Mouse (Mus musculus) heart, adult 9 months (tissue): ENCODE results near the gene Grk2.

Experiments
- DNase-seq, 2 experiments: peaks; one replicate each; pipeline ENCODE4 v3.0.0; 2022; ENCODE audit warnings: low spot score in 2 of 2

Gene Grk2

DNA sequence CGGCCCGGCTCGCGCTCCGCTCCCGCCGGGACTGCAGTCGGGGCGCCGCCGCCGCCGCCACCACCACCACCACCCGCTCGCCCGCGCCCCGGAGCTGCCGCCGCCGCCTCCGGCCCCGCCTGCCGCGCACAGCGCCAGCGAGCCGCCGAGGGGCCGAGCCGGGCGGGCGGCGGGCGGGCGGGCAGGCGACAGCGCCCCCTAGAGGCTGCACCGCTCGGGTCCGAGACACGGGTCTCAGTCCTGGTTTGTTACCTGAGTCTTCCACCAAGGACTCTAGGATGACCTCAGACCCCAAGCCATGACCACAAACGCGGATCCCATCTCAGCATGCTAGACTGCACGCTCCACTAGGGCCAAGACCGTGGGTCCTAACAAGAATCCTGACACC, at the start of gene Grk2:
Gene Grk2 (minus strand): TSS at position 33 of the 388 bp plus-strand sequence.
- peak; percentile 69 to 76 for DNase-seq

DNA sequence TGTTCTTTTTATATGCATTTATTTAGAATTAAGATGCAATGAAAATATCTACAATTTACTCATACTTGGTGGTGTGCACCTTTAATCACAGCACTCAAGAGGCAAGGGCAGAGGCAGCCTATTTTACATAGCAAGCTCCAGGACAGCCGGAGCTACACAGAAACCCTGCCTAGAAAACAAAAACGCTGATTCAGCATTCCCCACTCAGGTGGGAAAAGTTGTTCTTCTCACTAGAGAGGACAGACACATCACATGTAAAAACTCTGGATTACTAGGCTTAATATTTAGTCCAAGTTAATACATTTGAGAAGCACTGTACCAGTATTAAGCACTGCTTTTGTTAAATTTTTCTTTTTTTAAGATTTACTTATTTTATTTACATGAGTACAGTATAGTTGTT, 43.4 kb upstream of the Grk2 start:
- no peak for DNase-seq

DNA sequence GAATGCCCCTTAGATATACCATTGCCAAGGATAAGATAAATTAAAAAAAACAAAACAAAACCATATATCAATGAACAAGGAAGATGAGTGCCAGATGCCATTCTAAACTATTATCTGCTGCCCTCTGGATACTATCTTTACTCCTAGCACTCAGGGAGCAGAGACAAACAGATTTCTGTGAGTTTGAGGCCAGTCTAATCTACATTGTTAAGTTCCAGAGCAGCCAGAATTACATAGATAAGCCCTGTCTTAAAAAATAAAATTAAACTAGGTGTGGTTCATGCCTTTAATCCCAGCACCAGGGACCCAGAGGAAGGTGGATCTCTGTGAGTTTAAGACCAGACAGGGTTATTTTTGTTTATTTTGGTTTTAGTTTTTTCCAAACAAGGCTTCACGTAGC, 40.5 kb upstream of the Grk2 start:
- no peak for DNase-seq

DNA sequence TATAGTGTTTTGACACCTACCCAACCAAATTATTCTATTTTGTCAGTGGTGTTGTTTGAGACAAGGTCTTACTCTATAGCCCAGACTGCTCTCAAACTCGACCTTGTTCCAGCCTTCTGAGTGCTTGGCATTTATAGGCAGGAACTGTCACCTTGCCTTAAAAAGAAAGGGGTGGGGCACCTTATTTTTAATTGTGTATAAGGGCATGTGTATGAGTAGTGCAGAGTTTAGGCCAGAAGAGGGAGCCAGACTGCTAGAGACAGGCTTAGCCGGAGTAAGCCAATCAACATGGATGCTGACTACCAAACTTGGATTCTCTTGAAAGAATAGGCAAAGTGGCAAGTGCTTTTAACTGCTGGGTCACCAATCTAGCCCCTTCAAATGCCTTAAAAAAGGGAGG, 32.1 kb upstream of the Grk2 start:
- peak; percentile 65 to 74 for DNase-seq

DNA sequence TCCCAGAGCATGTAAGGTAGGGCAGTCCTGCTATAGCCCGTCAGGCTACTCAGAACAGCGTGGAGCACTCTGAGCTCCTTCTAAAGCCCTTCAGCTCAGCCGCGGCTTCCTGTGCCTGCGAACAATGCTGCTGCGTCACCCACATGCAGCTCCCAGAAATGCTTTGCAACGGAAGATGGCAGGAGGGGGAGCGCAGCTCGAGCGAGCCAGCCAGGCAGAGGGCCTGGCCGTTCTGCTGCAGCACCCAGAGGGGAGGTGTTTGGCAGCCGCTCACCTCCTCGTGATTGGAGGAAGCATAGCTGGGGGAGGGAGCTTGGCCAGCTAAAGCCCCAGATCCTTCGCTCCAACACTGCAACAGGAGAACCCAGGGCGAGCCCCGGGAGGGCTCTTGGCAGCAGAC, 27.8 kb upstream of the Grk2 start:
- peak; percentile 97 to 99 for DNase-seq

DNA sequence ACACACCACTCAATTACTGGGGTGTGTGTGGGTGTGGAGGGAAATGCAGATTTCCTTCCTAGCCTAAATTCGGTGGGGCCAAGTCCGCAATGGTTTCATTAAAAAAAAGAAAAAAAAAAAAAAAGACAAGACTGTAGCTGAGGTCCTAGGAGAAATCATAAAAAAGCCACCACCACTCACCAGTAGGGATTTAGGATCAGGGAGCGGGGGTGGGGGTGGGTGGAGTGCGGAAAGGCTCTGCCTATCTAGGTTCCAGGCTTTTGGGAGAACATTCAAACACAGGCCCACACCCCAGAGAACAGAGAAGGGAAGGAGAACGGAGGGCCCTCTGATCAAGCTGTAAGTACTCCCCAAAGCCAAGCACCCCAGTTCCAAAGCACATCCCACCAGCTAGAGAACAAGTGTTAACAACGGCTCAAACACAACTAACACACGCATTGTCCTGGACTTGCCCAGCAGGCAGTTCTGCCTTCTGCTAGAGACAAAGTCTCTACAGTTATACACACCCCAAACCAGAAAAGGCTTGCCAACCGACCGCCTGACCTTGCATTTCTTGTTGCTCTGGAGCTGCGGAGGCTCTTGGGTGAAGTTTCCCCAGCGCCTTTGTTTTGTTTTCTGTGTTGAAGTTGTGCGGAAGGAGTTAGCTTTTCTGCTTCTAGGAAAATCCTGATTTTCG, 27.2 kb upstream of the Grk2 start:
- DNase-seq = peak in 1 of 2 experiments; percentile 32

DNA sequence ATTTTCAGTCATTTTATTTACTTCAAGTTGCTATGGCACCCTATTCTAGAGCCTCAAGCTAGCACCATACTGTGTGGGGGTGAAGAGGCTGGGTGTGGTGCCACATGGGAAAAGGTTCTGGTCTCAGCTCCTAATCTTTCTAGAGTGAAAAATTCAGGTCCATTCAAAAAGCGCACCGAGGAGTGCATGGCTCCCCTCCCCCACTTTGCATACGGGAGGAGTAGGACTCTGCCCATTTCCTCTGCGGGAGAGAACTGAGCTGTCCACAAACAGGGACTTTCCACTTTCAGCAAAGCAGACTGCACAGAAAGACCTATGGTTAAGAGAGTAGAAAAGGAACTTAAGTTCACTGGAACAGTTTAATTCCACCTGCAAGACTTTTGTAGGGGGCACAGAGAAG, 26.6 kb upstream of the Grk2 start:
- peak; percentile 55 to 61 for DNase-seq

DNA sequence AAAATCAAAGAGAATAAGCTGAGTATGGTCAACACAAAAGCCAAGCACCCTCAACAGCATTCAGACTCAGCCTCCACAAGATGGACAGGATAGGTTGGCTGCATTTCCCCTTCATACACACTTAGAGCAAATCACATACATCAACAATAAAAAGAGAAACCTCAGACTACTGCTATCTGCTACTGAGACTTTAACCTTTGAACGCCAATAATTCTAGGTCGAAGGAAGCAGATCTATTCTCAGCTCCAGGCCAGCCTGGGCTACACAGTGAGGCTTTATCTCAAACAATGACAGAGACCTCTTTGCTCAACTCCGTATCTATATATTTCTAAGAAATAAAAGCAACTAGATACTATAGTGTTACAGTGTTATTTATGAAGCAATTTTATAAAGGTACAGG, 25.3 kb upstream of the Grk2 start:
- DNase-seq = no peak

DNA sequence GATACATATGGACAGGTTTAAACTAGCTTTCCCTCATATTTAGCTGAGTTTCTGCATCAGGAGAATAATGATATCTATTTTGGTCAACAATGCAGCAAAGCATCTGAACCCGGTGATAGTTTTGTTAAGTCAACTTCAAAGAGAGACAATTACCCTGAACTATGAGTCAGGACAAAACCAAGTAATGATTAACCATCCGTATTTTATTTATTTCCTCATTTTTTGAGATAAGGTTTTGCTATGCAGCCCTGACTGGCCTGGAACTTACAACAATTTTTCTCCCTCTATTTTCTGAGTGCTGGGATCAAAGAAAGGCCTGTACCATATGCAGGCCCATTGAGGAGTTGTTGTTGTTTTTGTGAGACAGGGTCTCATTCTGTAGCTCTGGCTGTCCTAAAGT, 24.6 kb upstream of the Grk2 start:
- no peak for DNase-seq

DNA sequence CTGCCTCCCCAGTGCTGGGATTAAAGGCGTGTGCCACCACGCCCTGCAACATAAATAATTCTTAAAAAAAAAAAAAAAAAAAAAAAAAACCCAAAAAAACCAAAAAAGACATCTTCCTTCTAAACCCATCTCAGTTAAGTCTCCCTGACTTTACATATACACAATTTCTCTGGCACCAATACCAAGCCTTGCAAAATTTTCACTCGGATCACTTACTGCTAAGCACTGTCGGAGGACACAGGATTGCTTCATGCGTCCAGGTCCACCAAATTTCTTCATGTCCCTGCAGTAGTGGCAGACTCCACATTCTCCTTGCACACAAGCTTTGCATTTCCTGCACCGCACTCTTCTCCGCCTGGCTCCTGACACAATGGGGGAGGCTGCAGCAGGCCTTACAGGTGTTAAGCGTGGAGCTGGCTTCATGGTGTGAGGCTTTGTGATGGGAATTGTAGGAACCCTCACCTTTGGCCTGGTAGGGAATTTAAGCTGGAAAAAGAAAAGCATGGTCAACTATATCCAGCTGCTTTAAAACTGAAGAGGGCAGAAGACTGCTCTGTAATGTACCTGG, 22.8 kb upstream of the Grk2 start:
- DNase-seq = no peak

DNA sequence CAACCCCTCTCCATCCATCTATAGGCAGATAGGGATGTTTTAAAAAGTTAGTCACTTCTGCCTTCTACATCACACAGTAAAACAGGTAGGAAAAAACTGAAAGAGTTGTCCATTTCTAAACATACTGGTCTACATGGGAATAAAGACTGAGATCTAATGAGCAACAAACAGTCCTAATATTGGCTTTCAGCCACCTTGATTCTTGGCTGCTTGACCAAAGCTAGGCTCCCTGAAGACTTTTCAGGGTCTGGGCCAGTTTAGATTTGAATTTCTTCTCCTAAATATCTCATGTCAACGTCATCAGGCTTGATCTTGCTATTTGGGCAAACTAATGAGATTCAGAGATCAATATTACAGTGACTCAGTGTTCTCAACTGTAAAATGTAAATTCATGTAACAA, 20.9 kb upstream of the Grk2 start:
- DNase-seq = peak in 1 of 2 experiments; percentile 28

DNA sequence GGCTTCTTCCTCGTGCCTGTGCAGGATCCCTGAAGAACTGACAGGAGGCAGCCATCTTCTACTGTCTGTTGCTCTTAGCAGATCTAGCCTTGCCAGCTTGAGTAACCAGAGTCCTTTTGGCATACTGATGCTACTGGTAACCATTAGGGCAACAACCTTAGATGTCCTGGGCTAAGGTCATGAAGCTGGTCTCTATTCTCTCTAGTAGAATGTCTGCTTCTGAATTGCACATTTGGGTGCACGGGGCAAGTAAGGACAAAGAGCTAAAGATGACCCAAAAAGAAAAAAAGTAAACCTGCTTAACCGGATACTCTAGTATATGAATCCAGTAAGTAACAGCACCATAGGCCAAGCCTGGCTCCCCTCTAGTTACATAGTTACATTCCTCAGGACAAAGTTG, 20.1 kb upstream of the Grk2 start:
- no peak for DNase-seq

DNA sequence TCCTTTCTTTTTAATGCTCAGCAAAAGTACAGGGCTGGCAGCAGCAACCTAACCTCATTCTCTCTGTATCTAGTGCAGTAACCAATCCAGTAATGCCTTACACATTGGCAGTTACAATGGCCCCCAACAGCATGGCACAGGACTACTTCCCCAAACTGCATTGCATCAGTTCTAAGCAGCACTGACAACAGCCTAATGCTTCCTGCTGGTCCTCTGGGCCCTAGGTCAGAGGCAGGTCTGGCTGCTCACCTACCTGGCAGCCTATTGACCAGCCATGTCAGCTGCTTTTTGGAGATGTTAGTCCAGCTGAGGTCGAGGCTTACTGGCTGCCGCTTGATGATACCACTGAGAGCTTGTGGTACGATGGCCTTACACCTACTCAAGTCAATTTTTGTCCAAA, 16.1 kb upstream of the Grk2 start:
- no peak for DNase-seq

DNA sequence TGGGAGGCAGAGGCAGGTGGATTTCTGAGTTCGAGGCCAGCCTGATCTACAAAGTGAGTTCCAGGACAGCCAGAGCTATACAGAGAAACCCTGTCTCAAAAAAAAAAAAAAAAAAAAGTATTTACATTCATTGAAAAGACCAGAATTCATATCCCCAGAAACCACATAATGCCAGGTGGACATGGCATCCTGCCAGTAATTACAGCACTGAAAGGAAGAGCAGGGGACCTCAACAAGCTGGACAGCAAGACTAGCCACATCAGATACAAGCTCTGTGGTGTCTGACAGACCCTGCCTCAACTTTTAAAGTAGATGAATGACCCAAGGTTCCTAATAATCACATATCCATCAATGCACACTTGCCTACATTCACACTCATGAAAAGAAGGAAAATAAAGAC, 15.6 kb upstream of the Grk2 start:
- no peak for DNase-seq

DNA sequence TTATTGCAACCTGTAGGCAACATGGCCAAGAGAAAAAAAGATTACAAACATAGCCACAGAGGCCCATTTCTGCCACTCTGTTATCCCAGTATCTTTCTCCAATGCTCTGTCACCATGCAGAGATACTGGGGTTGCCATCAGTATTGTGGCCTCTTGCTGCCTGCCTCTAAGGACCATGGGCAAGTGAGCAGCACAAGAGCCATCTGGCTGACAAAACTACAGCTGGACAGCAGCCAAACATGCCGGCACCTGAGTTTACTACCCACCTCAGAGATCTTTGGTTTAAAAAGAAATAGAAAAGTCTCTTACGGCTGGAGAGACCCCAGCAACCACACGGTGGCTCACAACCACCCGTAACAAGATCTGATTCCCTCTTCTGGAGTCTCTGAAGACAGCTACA, 13.2 kb upstream of the Grk2 start:
- DNase-seq = no peak

DNA sequence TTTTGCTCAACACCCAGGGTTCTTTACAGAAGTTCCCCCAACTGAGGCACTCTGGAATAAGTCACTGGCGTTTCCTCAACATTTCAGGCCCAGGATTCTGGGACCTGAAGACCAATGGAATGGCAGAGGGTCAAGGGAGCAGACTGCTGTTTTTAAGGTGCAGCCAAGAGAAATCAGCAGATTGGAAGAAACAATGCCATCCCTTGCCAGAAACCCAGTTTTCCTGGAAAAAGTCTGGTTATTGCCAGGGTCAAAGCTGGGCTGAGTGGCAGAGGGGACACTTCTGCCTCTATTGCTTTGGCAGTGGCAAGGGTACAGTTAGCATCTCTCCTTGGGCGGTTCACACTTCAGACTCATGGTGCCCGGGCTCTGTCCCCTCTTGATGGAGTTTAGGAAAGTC, 11.2 kb upstream of the Grk2 start:
- no peak for DNase-seq

DNA sequence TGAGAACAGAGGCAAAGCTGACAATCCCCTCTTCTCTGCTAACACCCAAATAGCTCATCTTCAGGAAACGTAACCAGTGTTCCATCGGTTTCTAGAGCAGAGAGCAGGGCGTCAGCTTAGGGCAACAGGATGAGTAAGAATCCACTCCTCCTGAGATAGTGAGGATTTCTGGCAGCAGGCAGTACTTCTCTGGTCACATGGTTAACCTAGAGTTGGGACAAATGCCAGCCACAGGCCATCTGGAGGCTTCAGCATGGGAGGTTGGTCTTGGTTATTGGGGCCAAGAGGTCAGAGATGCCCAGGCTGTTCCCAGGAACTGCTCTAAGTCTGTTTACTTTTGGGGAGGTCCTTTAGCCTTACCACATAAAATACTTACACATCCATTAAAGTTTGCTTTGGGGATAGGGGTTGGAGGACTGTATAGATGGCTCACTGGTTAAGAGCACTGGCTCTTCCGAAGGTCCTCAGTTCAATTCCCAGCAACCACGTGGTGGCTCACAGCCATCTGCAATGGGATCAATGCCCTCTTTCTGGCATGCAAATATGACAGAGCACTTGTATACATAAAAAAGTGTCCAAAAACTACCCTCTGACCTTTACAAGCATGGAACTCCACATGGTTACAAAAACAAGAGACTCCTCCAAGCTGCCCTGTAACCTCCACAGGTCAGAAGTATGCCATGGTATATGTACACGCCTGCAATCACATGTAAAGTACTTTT, 9.4 kb upstream of the Grk2 start:
- DNase-seq = peak; percentile 48 to 57

DNA sequence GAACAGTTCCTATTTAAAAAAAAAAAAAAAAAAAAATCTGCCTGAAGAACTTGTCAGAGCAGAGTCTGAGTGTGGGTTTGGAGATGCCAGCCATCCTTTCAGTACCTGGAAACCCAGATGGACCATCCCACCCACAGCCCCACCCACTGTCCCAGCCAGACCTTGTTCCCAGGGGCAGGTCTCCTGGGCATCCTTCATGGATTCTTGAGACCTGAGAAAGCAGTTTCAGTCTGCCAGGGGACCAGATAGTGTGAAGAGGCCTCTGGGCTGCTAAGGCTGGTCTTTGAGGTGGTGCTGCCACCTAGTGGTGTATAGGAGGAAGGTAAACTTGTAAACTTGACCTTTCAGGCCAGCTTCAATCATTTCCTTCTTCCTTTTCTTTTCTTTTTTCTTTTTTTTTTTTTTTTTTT, 3.8 kb upstream of the Grk2 start:
- DNase-seq = peak; percentile 62 to 75

DNA sequence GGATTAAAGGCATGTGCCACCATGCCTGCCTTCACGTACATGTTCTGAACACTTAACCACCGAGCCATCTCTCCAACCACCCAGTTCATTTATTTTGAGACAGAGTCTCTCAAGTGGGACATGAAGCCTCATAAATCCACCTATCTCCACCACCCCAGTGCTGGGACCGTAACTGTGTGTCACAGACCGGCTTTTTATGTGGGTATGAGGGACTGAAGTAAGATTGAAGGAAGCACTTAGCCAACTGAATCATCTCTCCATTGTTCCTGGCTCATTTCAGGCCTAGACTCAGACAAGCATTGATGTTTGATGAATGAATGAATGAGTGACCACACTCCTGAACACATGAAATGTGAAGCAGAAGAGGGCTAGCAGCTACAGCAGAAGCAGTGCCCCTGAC, 3.3 kb upstream of the Grk2 start:
- DNase-seq = no peak

DNA sequence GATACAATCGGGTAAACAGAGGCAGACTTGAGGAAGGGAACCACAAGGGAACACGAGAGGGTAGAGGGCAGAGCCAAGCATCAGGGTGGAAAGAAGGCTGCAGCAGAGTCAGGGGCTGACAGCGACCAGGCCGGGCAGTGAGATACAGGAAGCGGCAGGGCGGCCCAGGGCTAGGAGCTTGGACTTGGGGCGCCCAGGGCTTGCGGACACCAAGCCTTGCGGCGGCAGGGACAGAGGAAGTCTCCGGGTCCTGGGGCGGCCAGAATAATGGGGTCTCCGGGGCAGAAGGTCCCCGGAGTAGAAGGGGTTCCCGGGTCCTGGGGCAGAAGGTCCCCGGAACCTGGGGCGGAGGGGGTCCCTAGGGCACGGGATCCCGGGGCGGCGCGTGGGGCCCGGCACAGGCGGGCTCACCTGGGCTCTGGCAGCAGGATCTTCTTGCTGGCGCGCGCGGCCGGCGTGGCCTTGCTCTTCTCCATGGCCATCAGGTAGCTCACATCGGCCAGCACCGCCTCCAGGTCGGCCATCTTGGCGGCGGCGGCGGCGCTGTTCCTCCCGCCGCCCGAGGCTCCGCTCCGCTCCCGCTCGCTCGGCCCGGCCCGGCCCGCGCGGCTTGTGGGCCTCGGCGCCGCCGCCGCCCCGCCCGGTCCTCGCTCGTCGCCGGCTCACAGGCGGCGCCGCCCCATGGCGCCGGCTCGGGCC, 382 bp downstream of the Grk2 start:
- peak; percentile 37 to 58 for DNase-seq

DNA sequence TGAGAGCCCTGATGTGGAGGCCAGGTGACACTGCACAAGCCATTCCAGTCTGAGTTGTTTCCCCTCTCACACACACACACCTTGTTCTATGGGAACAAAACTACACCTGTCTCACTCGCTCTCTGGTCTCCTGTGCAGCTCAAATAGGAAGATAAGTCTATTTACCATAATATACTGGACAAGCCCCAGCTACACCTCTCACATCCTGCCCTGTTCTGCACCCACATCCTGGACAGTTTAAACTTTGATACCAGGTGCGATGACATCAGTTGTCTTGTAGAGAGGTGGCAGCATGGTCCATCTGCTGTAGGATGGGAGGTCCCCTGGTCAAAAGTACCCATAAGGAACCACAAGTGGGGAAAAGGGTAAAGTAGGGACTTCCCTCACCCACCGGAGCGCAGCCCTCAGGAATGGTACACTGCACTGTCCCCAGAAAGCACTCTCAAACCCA, 1.1 kb downstream of the Grk2 start:
- no peak for DNase-seq

DNA sequence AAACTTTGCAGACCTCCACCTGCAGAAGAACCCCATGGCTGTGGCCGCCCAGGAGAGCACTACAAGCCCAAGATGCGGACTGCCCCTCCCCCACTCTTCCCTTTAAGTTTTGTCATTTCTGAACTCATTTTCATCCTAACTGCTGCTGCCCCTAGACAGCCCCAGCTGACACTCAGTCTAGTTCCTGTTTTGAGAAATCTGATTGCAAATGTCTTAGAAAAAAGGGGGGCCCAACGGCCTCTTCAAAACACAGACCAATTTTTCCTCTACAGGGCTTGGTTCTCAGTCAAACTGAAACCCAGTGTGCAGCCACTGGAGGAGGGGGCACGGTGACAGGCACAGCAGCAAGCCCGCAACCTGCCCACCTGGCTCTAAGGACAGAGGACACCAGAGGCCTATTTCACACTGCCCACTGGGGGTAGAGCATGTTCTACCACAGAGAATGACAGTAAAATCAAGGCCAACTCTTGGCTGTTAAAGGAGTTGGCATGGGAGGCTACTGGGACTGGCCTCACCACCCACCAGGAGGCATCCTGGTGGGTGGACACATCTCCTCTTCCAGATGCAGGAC, 1.7 kb downstream of the Grk2 start:
- DNase-seq = no peak
